Mouse (Mus musculus) cerebellum, postnatal 4 days (tissue): ENCODE results near the gene Defa28.
"Not testable (repeated sequence)": the region's sequence is repeated elsewhere in the genome, so short reads cannot be mapped to it uniquely, and the experiment has no call there.

Experiments used
- DNase-seq, 2 experiments: peaks; one replicate each; pipeline ENCODE4 v3.0.0; 2022; ENCODE audit warnings: low spot score in 2 of 2, mixed read lengths in 1 of 2

Gene Defa28

GRCm38 (mm10) chr8:21582706-21583105, at the start of gene Defa28:
Gene Defa28 (plus strand): TSS chr8:21583006.
- DNase-seq, result not testable (repeated sequence)

GRCm38 (mm10) chr8:21565086-21565485, 17.7 kb upstream of the Defa28 start, which contains the start of gene Defa37:
Gene Defa37 (plus strand): TSS chr8:21565386.
- DNase-seq, result not testable (repeated sequence)

GRCm38 (mm10) chr8:21594408-21594807, 11.6 kb downstream of the Defa28 start, which contains the start of gene Gm7861:
Gene Gm7861 (minus strand): TSS chr8:21594508.
- DNase-seq, result not testable (repeated sequence)

GRCm38 (mm10) chr8:21617883-21618282, 35.1 kb downstream of the Defa28 start, which contains the start of gene Defa26:
Gene Defa26 (plus strand): TSS chr8:21618183.
- not testable (repeated sequence) for DNase-seq
